Mouse (Mus musculus) liver, embryonic 16.5 days (tissue): ENCODE data around the gene Pnpla2. TPM values are rescaled to one million over a fixed set of nuclear protein-coding genes. Genes with fewer than 3 reads are reported as not detected.

Experiments
- ATAC-seq: fragments of 200-750 bp; cut with Nextera tagmentation; 2 replicates; pipeline ENCODE4 v1.8.0; 2017; ENCODE audit warnings: low read depth, mild to moderate bottlenecking, moderate number of reproducible peaks, moderate library complexity
- H3K27ac ChIP-seq: fragments of 300-500 bp; sonication (generic); 2 replicates; pipeline ENCODE4 v1.5.1; 2014; ENCODE audit warnings: mild to moderate bottlenecking, low read length
- H3K27me3 ChIP-seq: fragments of 300-500 bp; sonication (generic); 2 replicates; pipeline ENCODE4 v1.6.1; 2014; ENCODE audit warnings: low read depth, low read length, mixed read lengths; ENCODE audit not compliant: control insufficient read depth, insufficient read depth
- H3K36me3 ChIP-seq: fragments of 300-500 bp; sonication (generic); 2 replicates; pipeline ENCODE4 v1.6.1; 2014; ENCODE audit warnings: mild to moderate bottlenecking; ENCODE audit not compliant: control insufficient read depth, insufficient read depth
- H3K4me1 ChIP-seq: fragments of 300-500 bp; sonication (generic); 2 replicates; pipeline ENCODE4 v1.6.1; 2014; ENCODE audit warnings: low read depth, low read length, mixed read lengths; ENCODE audit not compliant: control insufficient read depth
- H3K4me2 ChIP-seq: fragments of 300-500 bp; sonication (generic); 2 replicates; pipeline ENCODE4 v1.6.1; 2014; ENCODE audit warnings: low read depth, low read length, mixed read lengths
- H3K4me3 ChIP-seq: fragments of 300-500 bp; sonication (generic); 2 replicates; pipeline ENCODE4 v1.5.1; 2014; ENCODE audit warnings: low read depth, mild to moderate bottlenecking, low read length
- H3K9ac ChIP-seq: fragments of 300-500 bp; sonication (generic); 2 replicates; pipeline ENCODE4 v1.6.1; 2014; ENCODE audit warnings: low read depth, low read length
- H3K9me3 ChIP-seq: fragments of 300-500 bp; sonication (generic); replicated peaks from 2 replicates; pipeline ENCODE4 v1.6.1; 2016; ENCODE audit warnings: low read length; ENCODE audit not compliant: control insufficient read depth
- WGBS: fragments of 180-500 bp; shearing (Covaris S2); extraction: QIAGEN DNeasy Blood & Tissue Kit; methylation state at CpG from one replicate; pipeline ENCODE4 v1.1.7; 2014; ENCODE audit not compliant: insufficient replicate concordance; 5-methylcytosine and 5-hydroxymethylcytosine counted together
- polyA plus RNA-seq: library from polyadenylated mRNA; unstranded; fragments of >200 nt; fragmentation: Nextera tagmentation; extraction: Ambion mirVana; gene quantifications from 2 replicates; pipeline ENCODE4 v1.2.1, GENCODE M21; 2015

The Pnpla2 gene
- polyA plus RNA-seq, 1 experiment from 2014 or later: 15.5 TPM

DNA sequence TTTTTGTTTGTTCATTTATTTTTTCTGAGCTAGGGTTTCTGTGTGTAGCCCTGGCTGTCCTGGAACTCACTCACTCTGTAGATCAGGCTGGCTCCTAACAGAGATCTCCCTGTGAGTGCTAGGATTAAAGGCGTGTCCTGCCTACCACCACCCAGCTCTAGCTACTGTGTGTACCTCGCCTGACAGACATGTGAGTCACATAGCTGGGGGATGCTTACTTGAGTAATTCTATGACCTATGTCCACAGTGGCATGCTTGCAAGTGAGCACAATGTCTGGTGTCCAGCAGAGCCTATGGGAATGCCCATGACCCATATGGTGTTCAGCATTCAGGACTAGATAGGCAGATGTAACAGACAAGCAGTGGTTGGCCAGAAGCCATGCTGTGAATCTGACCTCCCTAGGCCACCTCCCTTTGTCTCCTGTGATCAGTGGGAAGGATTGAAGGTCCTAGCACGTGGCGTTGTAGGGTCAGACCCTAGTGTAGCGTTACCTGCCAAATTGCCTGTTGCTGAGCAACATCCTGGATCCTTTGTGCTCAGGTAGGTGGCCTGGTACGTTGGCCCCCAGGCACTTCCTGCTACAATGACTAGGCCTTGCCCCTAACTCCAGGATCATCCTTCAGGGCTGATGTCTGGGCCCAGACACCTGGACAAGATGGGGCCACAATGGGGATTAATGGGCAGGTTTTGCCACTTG, 38.7 kb upstream of the Pnpla2 start:
- Histone ChIP-seq H3K4me3 (no peak overlapping the region), H3K9me3 (no peaks in the 10 kb centered on the region), H3K27ac (no peak overlapping the region), H3K27me3 (no peaks in the 10 kb centered on the region), H3K4me2 (no peak overlapping the region), H3K36me3 (no peaks in the 10 kb centered on the region), H3K9ac (no peak overlapping the region), H3K4me1 (peaks cover 20% of the 10 kb centered on the region)
- WGBS: 74% methylated on average over 6 of the region's 6 CpGs
- no peak for ATAC-seq

DNA sequence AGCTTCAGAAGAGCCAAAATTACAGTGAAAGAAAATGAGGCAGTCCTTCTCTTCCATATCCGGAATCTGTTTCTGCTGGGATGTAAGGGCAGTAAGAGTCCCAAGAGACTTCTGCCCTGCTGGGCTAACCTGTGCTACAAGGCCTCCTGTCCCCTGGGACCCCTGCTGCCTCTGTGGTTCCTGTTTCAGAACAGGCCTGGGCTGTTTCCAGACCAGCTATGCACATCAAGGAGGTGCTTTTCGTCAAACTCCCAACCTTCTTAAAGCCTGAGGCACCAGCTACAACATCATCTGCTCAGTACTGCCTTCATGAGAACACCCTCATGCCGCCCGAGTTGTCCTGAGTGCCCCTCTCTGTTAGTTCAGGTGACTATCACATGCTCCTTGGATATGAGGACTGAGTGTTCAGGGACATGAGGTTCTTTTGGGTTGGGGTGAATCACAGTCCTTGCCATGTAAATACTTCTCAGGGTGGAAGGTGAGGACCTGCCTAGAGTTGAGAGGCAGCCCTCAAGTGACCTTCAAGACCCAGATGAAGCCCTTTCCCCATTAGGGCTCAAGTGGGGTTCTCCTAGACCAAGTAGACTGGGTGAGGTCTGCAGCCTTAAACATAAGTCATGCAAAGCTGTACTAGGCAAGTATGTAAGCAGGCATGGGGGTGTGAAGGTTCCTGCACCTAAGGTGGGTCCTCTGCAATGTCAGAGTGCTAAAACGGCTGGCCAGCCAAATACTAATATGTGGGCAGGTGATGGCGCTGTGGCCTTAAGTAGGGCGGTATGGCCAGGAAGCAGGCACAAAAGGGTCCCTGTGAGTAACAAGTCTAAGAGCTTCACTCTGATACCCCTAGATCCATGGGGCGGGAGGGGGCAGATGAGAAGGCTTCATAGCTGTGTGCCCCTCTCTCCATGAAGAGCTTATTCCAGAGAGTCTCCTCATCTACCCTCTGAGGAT, 37.0 kb upstream of the Pnpla2 start:
- 65% methylated on average over 8 of the region's 8 CpGs for WGBS
- no peaks in the 10 kb centered on the region for H3K27me3 ChIP-seq
- H3K4me3 ChIP-seq: no peak overlapping the region
- H3K4me1 ChIP-seq: peaks cover 16% of the 10 kb centered on the region
- no peak overlapping the region for H3K9ac ChIP-seq
- no peaks in the 10 kb centered on the region for H3K9me3 ChIP-seq
- H3K27ac ChIP-seq: no peak overlapping the region
- H3K36me3 ChIP-seq: no peaks in the 10 kb centered on the region
- ATAC-seq: no peak
- no peak overlapping the region for H3K4me2 ChIP-seq

GRCm38 (mm10) chr7:141418970-141419369, 36.0 kb upstream of the Pnpla2 start:
- H3K4me2 ChIP-seq: no peak overlapping the region
- H3K4me3 ChIP-seq: no peak overlapping the region
- peaks cover 9% of the 10 kb centered on the region for H3K4me1 ChIP-seq
- H3K9ac ChIP-seq: no peak overlapping the region
- no peak for ATAC-seq
- H3K27me3 ChIP-seq: no peaks in the 10 kb centered on the region
- no peaks in the 10 kb centered on the region for H3K9me3 ChIP-seq
- WGBS: 38% methylated on average over 7 of the region's 7 CpGs
- no peaks in the 10 kb centered on the region for H3K36me3 ChIP-seq
- H3K27ac ChIP-seq: no peak overlapping the region

- peak overlapping the region; percentile 38 for H3K27ac ChIP-seq
Measured at GRCm38 (mm10) chr7:141420030-141420702, 34.8 kb upstream of the Pnpla2 start.

DNA sequence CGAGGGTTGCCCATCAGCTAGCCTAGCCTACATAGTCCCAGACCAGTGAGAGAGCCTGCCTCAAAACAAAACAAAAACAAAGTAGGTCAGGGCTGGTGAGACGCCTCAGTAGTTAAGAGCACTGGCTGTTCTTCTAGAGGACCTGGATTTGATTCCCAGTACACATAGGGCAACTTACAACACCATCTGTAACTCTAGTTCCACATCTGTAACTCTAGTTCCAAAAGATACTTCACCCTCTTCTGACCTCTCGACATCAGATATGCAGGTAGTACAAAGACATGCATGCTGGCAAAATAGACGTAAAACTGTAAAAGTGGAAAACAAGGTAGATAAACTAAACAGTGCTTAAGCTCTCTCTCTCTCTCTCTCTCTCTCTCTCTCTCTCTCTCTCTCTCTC, 31.2 kb upstream of the Pnpla2 start:
- Histone ChIP-seq H3K36me3 (no peaks in the 10 kb centered on the region), H3K4me3 (no peak overlapping the region), H3K27ac (no peak overlapping the region), H3K9ac (no peak overlapping the region), H3K9me3 (no peaks in the 10 kb centered on the region), H3K4me2 (no peak overlapping the region), H3K4me1 (peaks cover 6% of the 10 kb centered on the region), H3K27me3 (no peaks in the 10 kb centered on the region)
- ATAC-seq: no peak
- WGBS: 56% methylated on average over 4 of the region's 4 CpGs

More at GRCm38 (mm10) chr7:141420030-141420702, 34.8 kb upstream of the Pnpla2 start:
- no peaks in the 10 kb centered on the region for H3K36me3 ChIP-seq
- 43% methylated on average over 9 of the region's 9 CpGs for WGBS
- H3K9ac ChIP-seq: no peak overlapping the region
- H3K9me3 ChIP-seq: no peaks in the 10 kb centered on the region
- H3K4me3 ChIP-seq: no peak overlapping the region
- no peak overlapping the region for H3K4me2 ChIP-seq
- H3K27me3 ChIP-seq: no peaks in the 10 kb centered on the region
- peak; percentile 65 for ATAC-seq
- peaks cover under 1% of the 10 kb centered on the region; the same call in 1 of the 2 replicates for H3K4me1 ChIP-seq

GRCm38 (mm10) chr7:141426948-141427730, 27.9 kb upstream of the Pnpla2 start:
- ATAC-seq: no peak
- no peaks in the 10 kb centered on the region for H3K27me3 ChIP-seq
- no peak overlapping the region for H3K4me2 ChIP-seq
- no peaks in the 10 kb centered on the region for H3K9me3 ChIP-seq
- H3K36me3 ChIP-seq: peaks cover 4% of the 10 kb centered on the region; the same call in 1 of the 2 replicates
- H3K9ac ChIP-seq: no peak overlapping the region
- whole genome bisulfite sequencing: 57% methylated on average over 12 of the region's 12 CpGs
- no peak overlapping the region for H3K4me3 ChIP-seq
- H3K4me1 ChIP-seq: peaks cover 9% of the 10 kb centered on the region
- H3K27ac ChIP-seq: no peak overlapping the region

DNA sequence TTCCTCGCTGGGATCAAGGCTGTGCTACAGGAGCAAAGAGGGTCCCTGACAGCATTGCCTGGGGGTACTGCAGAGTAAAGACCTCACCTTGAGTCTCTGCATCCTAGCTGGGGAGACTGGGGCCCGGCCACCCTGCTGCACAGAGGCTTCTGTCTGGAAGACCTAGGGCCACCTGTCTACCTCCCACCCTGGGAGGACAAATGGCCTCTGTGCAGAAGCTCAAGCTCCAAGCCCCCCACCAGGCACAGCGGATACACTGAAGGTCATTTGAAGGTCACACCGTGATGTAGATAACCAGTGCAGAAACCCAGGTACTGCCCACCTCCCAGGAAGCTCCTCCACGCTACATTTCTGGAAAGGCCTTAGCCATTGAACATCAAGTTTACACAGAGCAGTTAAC, 26.3 kb upstream of the Pnpla2 start:
- Histone ChIP-seq H3K4me2 (no peak overlapping the region), H3K27ac (no peak overlapping the region), H3K9me3 (no peaks in the 10 kb centered on the region), H3K9ac (no peak overlapping the region), H3K36me3 (peaks cover 4% of the 10 kb centered on the region; the same call in 1 of the 2 replicates), H3K4me3 (no peak overlapping the region), H3K27me3 (no peaks in the 10 kb centered on the region), H3K4me1 (peaks cover 13% of the 10 kb centered on the region)
- ATAC-seq: no peak
- WGBS: 57% methylated on average over 5 of the region's 5 CpGs

DNA sequence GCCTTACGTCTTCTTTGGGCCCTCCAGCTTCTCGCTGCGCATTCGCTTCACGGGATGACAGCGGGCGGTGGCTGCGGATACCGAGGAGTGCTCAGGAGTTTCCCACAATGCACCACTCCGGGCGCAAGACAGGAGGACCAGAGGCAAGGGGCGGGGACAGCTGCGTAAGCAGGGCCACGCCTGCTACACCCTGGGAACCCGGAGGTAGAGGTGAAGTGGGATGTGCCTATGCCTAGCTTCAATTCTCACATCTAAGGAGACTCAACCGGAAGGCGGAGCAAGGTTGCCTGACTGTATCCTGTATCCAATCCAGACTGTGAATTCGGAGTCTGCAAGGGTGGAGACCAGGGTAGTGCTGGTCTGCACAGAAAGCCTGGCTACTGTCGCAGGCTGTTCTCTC, 25.7 kb upstream of the Pnpla2 start, which contains the start of gene Cend1:
Cend1 (minus strand) TSS at position 182 of the 400 bp plus-strand sequence.
- H3K27ac ChIP-seq: no peak within 1 kb of the TSS
- peak; percentile 58 for ATAC-seq
- no peak within 1 kb of the TSS for H3K4me3 ChIP-seq
- H3K9me3 ChIP-seq: no peaks in the 10 kb centered on the region
- H3K36me3 ChIP-seq: peaks cover 4% of the 10 kb centered on the region; the same call in 1 of the 2 replicates
- H3K4me2 ChIP-seq: no peak within 1 kb of the TSS
- no peak within 1 kb of the TSS for H3K9ac ChIP-seq
- H3K4me1 ChIP-seq: peaks cover 19% of the 10 kb centered on the region
- WGBS: 14% methylated on average over 19 of the region's 19 CpGs
- no peaks in the 10 kb centered on the region for H3K27me3 ChIP-seq
